14 mouse cellular contexts compared by ENCODE assay signal in genomic region chr2:93048601-93049323, GRCm38 (mm10). TPM values are rescaled to one million over a fixed set of nuclear protein-coding genes. Genes with fewer than 3 reads are reported as not detected.
A peak's percentile ranks its signal among the peaks of the same experiment; 100 is the strongest.
DNase-seq lines count a peak whose midpoint lies in the region; ATAC-seq lines count a peak whose summit lies in the region.
"Had no signal": no experiment of that assay in that cellular context is flagged by ENCODE, and none has a peak within 500 bp of the region (broad histone marks: within the 10 kb centered on the region; RNA-seq: fewer than 3 reads in every experiment).

No protein-coding gene starts in this region.

- no peak overlapping the region for H3K27ac ChIP-seq in midbrain, embryonic 11.5 days (ENCODE audit: low read depth, low read length)
- H3K27ac ChIP-seq in midbrain, embryonic 10.5 days (replicated peaks), result no peak overlapping the region
- H3K27ac ChIP-seq: stomach, embryonic 15.5 days had no signal

- no peaks in the 10 kb centered on the region for H3K9me3 ChIP-seq in midbrain, embryonic 11.5 days (ENCODE audit: control insufficient read depth, low read length)
- no peaks in the 10 kb centered on the region for H3K9me3 ChIP-seq in midbrain, embryonic 10.5 days (replicated peaks)
- H3K9me3 ChIP-seq: stomach, embryonic 15.5 days had no signal

- DNase-seq in heart, adult 11 months, result peak; percentile 95
- DNase-seq in heart, postnatal 36 days, result no peak
- peak; percentile 80 for DNase-seq in midbrain, embryonic 11.5 days (ENCODE audit: low spot score, missing footprints)
- DNase-seq in midbrain, embryonic 10.5 days (ENCODE audit: low spot score), result no peak
- DNase-seq in gastrocnemius, postnatal 25 days, result peak; percentile 76
- no peak for DNase-seq in thymus, postnatal 4 days
- DNase-seq in embryo, embryonic 10.5 days (ENCODE audit: low spot score), result no peak
- DNase-seq in thymus, postnatal 0 days (ENCODE audit: low spot score), result no peak
- DNase-seq: B cell, adult 2 months; cerebellum, postnatal 14 days; layer of hippocampus, postnatal 36 days had no signal

- peaks cover 7% of the 10 kb centered on the region for H3K4me1 ChIP-seq in midbrain, embryonic 11.5 days (ENCODE audit: control insufficient read depth, insufficient read depth, low read length)
- peaks cover 31% of the 10 kb centered on the region for H3K4me1 ChIP-seq in midbrain, embryonic 10.5 days

- no peaks in the 10 kb centered on the region for H3K27me3 ChIP-seq in midbrain, embryonic 11.5 days (ENCODE audit: control insufficient read depth, insufficient read depth, low read length)
- peaks cover 24% of the 10 kb centered on the region for H3K27me3 ChIP-seq in midbrain, embryonic 10.5 days (ENCODE audit: low read depth, poor library complexity, severe bottlenecking)
- H3K27me3 ChIP-seq: stomach, embryonic 15.5 days had no signal

- H3K4me2 ChIP-seq in midbrain, embryonic 11.5 days, result no peak overlapping the region
- H3K4me2 ChIP-seq: stomach, embryonic 15.5 days had no signal

- ATAC-seq in midbrain, embryonic 11.5 days (ENCODE audit: low FRiP score), result no peak
- ATAC-seq: intestine, embryonic 16.5 days; Patski had no signal

- 65% methylated on average over 6 of the region's 6 CpGs for WGBS in midbrain, embryonic 11.5 days
- WGBS in midbrain, embryonic 10.5 days, result 65% methylated on average over 6 of the region's 6 CpGs

- H3K36me3 ChIP-seq in midbrain, embryonic 11.5 days (ENCODE audit: control insufficient read depth, insufficient read depth, low read length), result no peaks in the 10 kb centered on the region
- H3K36me3 ChIP-seq in midbrain, embryonic 10.5 days, result no peaks in the 10 kb centered on the region
- H3K36me3 ChIP-seq: stomach, embryonic 15.5 days had no signal

- no peak overlapping the region for H3K9ac ChIP-seq in midbrain, embryonic 11.5 days (ENCODE audit: low read length)
- H3K9ac ChIP-seq: stomach, embryonic 15.5 days had no signal

- intact Hi-C loops in heart, postnatal 36 days (cut with DNase I), result loop anchor here (5.0 kb wide), 1 partner anchor 61 kb away; no protein-coding TSS in a partner anchor

- no peak overlapping the region for H3K4me3 ChIP-seq in midbrain, embryonic 11.5 days (ENCODE audit: low read depth, low read length)
- H3K4me3 ChIP-seq in midbrain, embryonic 10.5 days, result no peak overlapping the region
- H3K4me3 ChIP-seq: stomach, embryonic 15.5 days had no signal

RNA-seq across cellular contexts. Expression of gene Prdm11, which starts 2.8 kb away (rescaled TPM):
- 10 to 100 TPM in 1 of 2 experiments, 1 to 10 TPM in 1; 8.8 to 10.4 TPM for total RNA-seq in heart, postnatal 36 days (2021)
- 0.90 and 1.8 TPM in 2 replicates for polyA plus RNA-seq in midbrain, embryonic 11.5 days (2014; fragmentation: Nextera tagmentation; extraction: Ambion mirVana)
- polyA plus RNA-seq in midbrain, embryonic 10.5 days (2016; fragmentation: Nextera tagmentation; extraction: Ambion mirVana), result 1.5 and 1.7 TPM in 2 replicates
- 1 to 10 TPM; 1.2 to 1.3 TPM for total RNA-seq in gastrocnemius, postnatal 25 days (2021)
- 4.4 and 6.5 TPM in 2 replicates for polyA plus RNA-seq in thymus, postnatal 0 days (2015; fragmentation: Nextera tagmentation; extraction: Ambion mirVana)

Comparison
In these comparisons a context has a peak if more than half of its experiments do, and no peak if none do; other contexts are left out.
1. DNase-seq: peak in heart, adult 11 months (single experiment), midbrain, embryonic 11.5 days (single experiment) and gastrocnemius, postnatal 25 days (single experiment); none in heart, postnatal 36 days (0 of 2), midbrain, embryonic 10.5 days (single experiment), thymus, postnatal 4 days (single experiment), embryo, embryonic 10.5 days (single experiment) and thymus, postnatal 0 days (single experiment).